7 mouse cellular contexts compared by ENCODE assay signal in genomic region chr16:92695200-92695921, GRCm38 (mm10).
DNase-seq lines count a peak whose midpoint lies in the region; ATAC-seq and TF ChIP-seq lines count a peak whose summit lies in the region.

No protein-coding gene starts in this region.

- no peak for TF ChIP-seq POLR2A in brain, embryonic 14.5 days (IDR thresholded peaks at IDR 0.05; ENCODE audit: borderline replicate concordance, extremely low read depth, insufficient read depth, insufficient read length, poor library complexity, severe bottlenecking)
- TF ChIP-seq POLR2A in myocyte (IDR thresholded peaks at IDR 0.05; ENCODE audit: insufficient read length, low read depth): peak; percentile 63

- peak; percentile 25 for DNase-seq in right cerebral cortex, postnatal 4 days
- DNase-seq in right cerebral cortex, adult 2 months (ENCODE audit: low spot score in 2 of 2): no peak
- peak; percentile 63 for DNase-seq in brain, embryonic 14.5 days (ENCODE audit: low read depth)

- peak overlapping the region; percentile 86 for H3ac ChIP-seq in myocyte (ENCODE audit: control insufficient read depth, insufficient read length)

- ATAC-seq in heart, embryonic 15.5 days (replicated peaks; ENCODE audit: insufficient number of reproducible peaks, insufficient read depth, low FRiP score, low read depth): no peak
- ATAC-seq in limb, embryonic 13.5 days (ENCODE audit: low FRiP score, low read depth): no peak
- ATAC-seq in granulocyte monocyte progenitor cell, adult 5-6 weeks (replicated peaks; ENCODE audit: poor library complexity, severe bottlenecking): no peak

- no peaks in the 10 kb centered on the region for H3K36me3 ChIP-seq in heart, embryonic 15.5 days
- H3K36me3 ChIP-seq in limb, embryonic 13.5 days: no peaks in the 10 kb centered on the region
- H3K36me3 ChIP-seq in myocyte (ENCODE audit: control insufficient read depth, insufficient read depth): peaks cover 24% of the 10 kb centered on the region

- H3K27me3 ChIP-seq in heart, embryonic 15.5 days: peaks cover 72% of the 10 kb centered on the region
- peaks cover 57% of the 10 kb centered on the region for H3K27me3 ChIP-seq in limb, embryonic 13.5 days
- no peaks in the 10 kb centered on the region for H3K27me3 ChIP-seq in myocyte (ENCODE audit: control insufficient read depth, insufficient read depth, insufficient read length)

- TF ChIP-seq CTCF in brain, embryonic 14.5 days (IDR thresholded peaks at IDR 0.05; ENCODE audit: borderline replicate concordance, extremely low read depth, insufficient read depth, insufficient read length): no peak

- WGBS in heart, embryonic 15.5 days: 2% methylated on average over 43 of the region's 43 CpGs
- WGBS in limb, embryonic 13.5 days: under 1% methylated on average over 43 of the region's 43 CpGs

- no peak overlapping the region for H3K27ac ChIP-seq in heart, embryonic 15.5 days
- H3K27ac ChIP-seq in limb, embryonic 13.5 days: no peak overlapping the region

- H3K4me1 ChIP-seq in heart, embryonic 15.5 days (replicated peaks): peaks cover 39% of the 10 kb centered on the region
- peaks cover 47% of the 10 kb centered on the region for H3K4me1 ChIP-seq in limb, embryonic 13.5 days

- no peaks in the 10 kb centered on the region for H3K9me3 ChIP-seq in heart, embryonic 15.5 days (replicated peaks)
- H3K9me3 ChIP-seq in limb, embryonic 13.5 days: no peaks in the 10 kb centered on the region

- peak overlapping the region; percentile 40 for H3K4me3 ChIP-seq in heart, embryonic 15.5 days
- peak overlapping the region; percentile 59 for H3K4me3 ChIP-seq in limb, embryonic 13.5 days
- H3K4me3 ChIP-seq in myocyte: peak overlapping the region; percentile 97

- H3K79me2 ChIP-seq in myocyte (ENCODE audit: control insufficient read depth, insufficient read depth): peaks cover 71% of the 10 kb centered on the region

- H3K9ac ChIP-seq in heart, embryonic 15.5 days: peak overlapping the region; percentile 1
- peak overlapping the region; percentile 70 for H3K9ac ChIP-seq in limb, embryonic 13.5 days

- peak overlapping the region; percentile 41 for H3K4me2 ChIP-seq in heart, embryonic 15.5 days
- H3K4me2 ChIP-seq in limb, embryonic 13.5 days (replicated peaks): peak overlapping the region; percentile 98
- peak overlapping the region; percentile 70 for H3K4me2 ChIP-seq in myocyte (ENCODE audit: low read depth)

TF ChIP-seq in myocyte, 11 proteins besides CTCF, POLR2A, EP300 and RAD21:
- TF ChIP-seq REST (IDR thresholded peaks at IDR 0.05; ENCODE audit: insufficient read depth, insufficient read length): no peak
- TF ChIP-seq MYOD1 (IDR thresholded peaks at IDR 0.05; ENCODE audit: control insufficient read depth in 1 of 3, insufficient read length in 2 of 3, low read depth in 2 of 3): peak in 1 of 3 experiments; percentile 37
- TF ChIP-seq POLR2AphosphoS2 (IDR thresholded peaks at IDR 0.05; ENCODE audit: insufficient read length, low read depth): peak; percentile 83

Comparison
In these comparisons a context has a peak if more than half of its experiments do, and no peak if none do; other contexts are left out.
1. DNase-seq: peak in right cerebral cortex, postnatal 4 days (single experiment) and brain, embryonic 14.5 days (single experiment); none in right cerebral cortex, adult 2 months (0 of 2).
2. H3K4me2 ChIP-seq: peak in every context shown above with its lines; median percentile 98 in limb, embryonic 13.5 days; 70 in myocyte; 41 in heart, embryonic 15.5 days.
3. H3K4me3 ChIP-seq: peak in every context shown above with its lines; median percentile 97 in myocyte; 59 in limb, embryonic 13.5 days; 40 in heart, embryonic 15.5 days.